Mouse (Mus musculus) right cerebral cortex, postnatal 36 days (tissue): ENCODE measurements around the gene Rsph6a.
"Not testable (repeated sequence)": the region's sequence is repeated elsewhere in the genome, so short reads cannot be mapped to it uniquely, and the experiment has no call there.

Experiments used
- DNase-seq, 2 experiments: peaks; one replicate each; pipeline ENCODE4 v3.0.0; 2022; ENCODE audit warnings: low spot score in 2 of 2, mixed read lengths in 1 of 2

Gene Rsph6a

DNA sequence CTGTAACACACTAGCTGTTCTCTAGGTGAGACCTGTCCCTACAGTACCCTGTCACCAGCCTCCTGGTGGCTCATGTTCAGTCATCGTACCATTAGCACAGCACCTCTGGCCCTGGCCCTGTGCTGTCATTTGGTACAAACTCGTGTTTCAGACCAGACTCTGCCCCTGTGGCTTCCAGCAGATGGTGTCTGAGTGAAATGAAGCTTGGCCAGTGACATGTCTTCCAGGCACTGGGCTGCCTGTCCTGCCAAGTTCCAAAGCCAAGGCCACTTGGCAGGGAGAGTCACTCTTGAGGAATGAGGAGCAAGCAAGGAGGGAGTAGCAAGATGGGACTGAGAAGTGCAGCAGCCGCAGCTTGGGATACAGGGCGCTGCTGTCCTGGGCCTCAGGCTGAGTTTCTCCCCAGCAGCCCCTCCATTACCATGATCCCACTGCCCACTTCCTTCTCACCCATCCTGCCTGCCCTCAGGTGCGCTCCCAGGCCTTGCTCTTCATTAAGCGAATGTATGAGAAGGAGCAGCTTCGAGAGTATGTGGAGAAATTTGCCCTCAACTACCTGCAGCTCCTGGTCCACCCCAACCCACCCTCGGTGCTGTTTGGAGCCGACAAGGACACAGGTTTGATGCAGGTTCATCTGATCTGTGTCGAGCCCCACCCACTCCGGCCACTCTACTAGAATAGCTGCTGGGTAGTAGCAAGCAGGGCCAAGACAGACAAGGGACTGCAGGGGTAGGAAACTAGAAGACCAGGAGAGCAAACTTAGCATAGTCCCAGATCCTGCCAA lies 8.0 kb upstream of the Rsph6a start:
- DNase-seq = no peak

DNA sequence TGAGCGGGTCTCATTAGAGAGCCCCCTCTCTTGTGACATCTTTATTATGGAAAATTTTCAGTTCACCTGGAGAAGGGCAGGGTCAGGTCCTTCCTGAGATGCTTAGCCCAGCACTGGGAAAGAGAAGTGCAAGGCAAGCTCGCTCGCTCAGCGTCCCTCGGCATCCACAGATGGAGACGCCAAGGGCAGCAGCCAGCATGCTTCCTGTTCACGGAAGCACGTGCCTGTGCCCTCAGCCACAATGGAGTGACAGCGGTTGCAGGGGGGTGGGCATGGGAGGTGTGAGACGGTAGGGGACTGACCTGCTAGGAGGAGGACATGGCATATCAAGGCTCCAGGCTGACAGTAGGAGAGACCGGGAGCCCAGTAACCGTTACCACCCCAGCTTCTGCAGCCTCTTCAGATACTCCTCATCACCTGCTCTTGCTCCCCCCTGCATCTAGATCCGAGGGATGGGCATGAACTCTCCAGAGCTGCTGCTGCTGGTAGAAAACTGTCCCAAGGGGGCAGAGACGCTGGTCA lies 6.4 kb upstream of the Rsph6a start:
- no peak for DNase-seq

DNA sequence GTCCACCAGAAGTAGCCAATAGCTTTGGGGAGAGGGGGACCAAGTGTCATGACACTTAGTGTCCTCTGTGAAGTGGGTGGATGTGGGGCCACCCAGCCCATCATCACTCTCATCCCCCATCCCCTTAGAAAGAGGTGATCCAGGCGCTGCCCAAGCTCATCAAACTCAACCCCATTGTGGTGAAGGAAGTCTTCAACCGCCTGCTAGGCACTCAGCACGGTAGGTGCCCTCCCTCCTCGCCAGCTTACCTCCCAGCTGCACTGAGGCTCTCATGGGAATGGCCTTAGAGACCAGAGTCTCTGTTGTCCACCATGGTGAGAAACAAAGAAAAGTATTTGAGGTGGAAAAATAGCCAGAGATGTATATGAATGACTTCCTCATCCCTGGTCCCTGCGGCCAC lies 5.2 kb upstream of the Rsph6a start:
- no peak for DNase-seq

DNA sequence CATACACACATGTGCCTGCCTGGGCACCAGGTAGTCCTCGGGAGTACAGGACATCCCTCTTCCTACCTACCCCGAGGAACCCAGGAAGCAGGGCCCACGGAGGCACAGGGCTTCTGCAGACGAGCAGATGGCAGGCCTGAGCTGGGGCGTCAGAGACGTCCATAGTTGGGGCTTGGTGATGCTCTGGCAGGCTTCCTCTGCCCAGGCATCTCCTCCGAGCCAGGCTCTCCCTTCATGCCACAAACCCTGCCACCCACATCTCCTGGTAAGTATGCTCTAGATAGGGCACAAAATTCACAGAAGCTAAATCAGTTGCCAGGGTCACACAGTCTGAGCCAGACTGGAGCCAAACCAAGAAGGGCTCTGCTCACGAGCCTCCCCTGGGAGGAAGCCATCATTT lies 4.3 kb upstream of the Rsph6a start:
- no peak for DNase-seq

DNA sequence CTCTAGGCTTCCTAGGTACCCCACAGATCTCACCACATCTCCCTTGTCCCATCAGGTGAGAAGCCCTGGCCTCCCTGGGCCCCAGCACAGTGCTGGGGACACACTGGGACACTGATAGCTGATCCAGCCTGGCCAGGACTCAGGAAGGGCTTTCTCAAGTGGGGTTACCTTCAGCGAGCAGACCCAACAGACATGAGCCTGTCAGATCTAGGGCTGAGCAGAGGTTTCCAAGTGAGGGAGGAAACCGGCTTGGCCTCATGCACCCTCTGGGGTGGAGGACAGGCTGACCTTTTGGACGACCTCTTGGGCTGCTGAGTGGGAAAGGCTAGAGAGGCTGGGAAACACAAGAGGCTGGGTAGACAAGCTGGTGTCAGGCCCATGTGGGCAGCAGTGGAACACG lies 3.3 kb upstream of the Rsph6a start:
- DNase-seq = no peak

DNA sequence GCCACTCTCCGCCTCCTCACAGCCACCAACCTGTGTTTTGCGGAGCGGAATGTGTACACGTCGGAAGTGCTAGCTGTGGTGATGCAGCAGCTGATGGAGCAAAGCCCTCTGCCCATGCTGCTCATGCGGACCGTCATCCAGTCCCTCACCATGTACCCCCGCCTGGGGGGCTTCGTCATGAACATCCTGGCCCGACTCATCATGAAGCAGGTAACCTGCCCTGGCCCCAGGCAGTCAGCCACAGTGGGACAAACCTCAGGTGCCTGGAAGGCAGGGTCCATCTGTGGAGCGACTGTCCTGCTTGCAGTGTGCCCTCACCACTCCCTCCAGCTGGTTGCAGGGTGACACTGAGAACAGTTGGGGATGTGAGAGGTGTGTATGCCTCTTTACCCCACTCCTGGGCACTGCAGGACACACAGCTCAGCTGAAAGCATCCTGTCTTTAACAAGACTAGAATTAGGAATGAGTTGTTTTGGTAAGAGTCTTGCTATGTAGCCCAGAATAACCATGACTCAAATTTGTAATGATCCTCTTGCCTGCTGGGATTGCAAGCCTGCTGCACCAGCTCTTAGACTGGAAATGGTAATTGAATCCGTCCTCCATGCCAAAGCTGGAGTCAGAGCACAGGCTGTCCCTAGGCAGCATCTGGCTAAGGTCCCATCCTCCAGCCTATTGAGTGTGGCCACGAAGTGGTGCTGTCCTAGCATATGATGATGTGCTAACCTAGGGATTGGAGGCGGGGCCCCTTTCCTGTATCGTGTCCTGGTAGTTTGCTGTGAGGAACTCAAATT lies 1.9 kb upstream of the Rsph6a start:
- DNase-seq = peak; percentile 65 to 79

DNA sequence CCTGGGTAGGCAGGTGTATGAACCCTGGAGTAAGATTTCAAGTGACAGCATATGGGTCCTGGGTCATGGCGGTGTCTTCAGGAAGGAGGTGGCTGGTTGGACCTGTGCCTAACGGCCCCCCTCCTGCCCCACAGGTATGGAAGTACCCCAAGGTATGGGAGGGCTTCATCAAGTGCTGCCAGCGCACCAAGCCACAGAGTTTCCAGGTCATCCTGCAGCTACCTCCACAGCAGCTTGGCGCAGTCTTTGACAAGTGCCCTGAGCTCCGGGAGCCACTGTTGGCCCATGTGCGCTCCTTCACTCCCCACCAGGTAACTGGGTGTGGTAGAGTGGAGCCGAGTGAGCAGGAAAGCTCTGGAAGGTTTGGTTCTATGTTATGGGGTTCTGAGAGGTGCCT lies 1.4 kb upstream of the Rsph6a start:
- DNase-seq = no peak

DNA sequence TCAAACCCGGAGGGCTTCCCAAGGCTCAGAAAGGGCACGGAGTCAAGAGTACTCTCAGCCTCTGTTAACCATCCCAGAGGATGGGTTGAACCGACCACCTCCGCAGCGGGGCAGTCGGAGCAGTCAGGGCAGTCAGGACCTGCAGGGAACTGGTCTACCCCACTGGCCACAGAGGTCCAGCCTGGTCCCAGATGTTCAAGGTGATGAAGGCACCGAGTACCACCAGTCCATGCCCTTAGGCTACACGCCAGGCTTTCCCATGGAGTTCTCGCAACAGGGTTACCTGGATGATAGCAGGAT lies 237 bp downstream of the Rsph6a start:
- DNase-seq = no peak

DNA sequence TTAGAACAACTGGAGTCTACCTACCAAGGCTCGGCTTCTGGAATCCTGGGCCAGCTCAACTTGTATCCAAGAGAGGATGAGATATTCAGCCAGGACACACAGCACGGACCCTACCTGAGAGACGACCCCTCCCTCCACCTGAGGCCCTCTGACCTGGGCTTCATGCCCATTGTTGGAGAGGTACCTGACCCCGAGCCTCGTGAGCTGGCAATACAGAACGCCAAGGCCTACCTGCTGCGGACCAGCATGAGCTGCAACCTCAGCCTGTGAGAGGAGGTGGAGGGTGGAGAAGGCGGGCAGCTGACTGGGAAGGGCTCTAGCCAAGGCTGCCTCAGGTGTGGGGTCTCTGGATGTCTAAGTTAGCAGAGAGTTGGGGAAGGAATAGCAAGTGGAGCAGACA lies 618 bp downstream of the Rsph6a start:
- DNase-seq = no peak

DNA sequence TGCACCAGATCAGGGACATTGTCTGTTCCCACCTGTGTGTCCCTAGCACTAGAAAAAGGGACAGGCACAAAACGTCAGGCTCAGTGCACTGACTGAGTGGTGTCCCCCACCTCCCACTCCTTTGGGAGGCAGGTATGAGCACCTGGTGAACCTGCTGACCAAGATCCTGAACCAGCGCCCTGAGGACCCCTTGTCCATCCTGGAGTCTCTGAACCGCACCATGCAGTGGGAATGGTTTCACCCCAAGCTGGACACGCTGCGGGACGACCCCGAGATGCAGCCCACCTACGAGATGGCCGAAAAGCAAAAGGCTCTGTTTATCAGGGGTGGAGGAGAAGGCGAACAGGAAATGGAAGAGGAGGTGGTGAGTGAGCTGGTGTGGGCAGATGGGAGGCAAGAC lies 2.9 kb downstream of the Rsph6a start:
- DNase-seq = no peak

DNA sequence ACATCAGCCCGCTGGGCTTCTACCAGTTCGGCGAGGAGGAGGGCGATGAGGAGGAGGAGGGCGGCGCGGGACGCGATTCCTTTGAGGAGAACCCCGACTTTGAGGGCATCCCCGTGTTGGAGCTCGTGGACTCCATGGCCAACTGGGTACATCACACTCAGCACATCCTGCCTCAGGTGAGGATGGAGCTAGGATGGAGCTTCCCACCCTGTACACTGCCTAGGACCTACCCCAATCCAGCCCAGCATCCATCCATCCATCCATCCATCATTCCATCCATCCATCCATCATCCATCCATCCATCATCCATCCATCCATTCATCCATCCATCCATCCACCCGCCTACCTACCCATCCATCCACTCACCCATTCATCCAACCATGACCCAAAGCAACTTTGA lies 11.4 kb downstream of the Rsph6a start:
- DNase-seq = no peak

DNA sequence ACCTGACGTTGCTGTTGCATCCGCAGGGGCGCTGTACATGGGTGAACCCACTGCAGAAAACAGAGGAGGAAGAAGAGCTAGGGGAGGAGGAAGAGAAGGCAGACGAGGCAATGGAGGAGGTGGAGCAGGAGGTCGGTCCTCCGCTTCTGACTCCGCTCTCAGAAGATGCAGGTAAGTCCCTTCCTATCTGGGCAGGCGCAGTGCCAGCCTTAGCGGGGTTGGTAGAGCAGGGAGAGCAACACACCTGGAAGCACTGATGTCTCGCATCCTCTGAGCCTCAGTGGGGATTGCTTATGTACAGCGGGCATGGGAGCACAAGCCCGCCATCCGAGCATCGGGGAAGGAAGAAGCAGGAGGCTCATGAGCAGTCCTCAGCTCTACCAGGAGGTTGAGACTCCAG lies 12.6 kb downstream of the Rsph6a start:
- no peak for DNase-seq

DNA sequence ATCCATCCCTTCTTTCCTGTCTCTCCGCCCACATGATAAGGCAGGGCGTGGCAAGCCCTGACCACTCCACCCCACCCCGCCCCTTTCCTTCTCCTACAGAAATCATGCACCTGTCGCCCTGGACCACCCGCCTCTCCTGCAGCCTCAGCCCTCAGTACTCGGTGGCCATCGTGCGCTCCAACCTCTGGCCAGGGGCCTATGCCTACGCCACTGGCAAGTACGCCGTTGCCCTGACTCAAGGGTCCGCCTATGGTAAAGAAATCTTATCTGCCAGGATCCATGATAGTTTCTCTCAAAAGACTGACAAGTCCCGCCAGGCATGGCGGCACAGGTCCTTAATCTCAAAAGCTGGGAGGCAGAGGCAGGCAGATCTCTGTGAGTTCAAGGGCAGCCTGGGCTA lies 13.4 kb downstream of the Rsph6a start:
- DNase-seq = no peak

DNA sequence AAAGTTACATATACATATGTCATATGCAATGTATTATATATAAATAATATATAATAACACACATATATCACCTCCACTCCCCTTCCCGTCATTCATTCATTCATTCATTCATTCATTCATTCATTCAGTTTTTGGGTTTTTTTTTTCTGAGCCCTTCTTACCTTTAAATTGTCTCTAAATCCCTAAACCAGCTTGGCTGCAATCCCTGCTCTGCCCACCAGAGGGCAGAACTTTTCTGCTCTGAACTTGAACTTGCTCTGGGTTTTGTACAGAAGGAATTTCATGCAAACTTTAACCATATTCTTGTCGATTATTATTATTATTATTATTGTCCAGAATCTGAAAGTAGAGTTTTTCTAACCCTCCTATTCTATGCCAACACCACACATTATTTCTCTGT lies 14.2 kb downstream of the Rsph6a start:
- DNase-seq = no peak

DNA sequence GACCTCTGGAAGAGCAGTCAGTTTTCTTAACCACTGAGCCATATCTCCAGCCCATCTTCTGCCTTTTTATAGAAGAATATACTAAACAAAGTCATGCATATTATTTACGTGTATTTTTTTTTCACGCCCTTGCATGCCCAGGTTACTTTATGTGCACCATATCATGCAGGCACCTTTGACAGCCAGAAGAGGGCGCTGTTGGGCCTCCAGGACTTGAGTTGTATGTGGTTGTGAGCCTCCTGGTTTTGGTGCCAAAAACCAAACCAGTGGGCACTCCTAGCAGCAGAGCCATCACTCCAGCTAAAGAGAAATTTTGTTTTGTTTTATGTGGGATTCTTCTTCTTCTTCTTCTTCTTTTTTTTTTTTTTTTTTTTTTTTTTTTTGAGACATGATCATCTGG lies 15.0 kb downstream of the Rsph6a start:
- no peak for DNase-seq

DNA sequence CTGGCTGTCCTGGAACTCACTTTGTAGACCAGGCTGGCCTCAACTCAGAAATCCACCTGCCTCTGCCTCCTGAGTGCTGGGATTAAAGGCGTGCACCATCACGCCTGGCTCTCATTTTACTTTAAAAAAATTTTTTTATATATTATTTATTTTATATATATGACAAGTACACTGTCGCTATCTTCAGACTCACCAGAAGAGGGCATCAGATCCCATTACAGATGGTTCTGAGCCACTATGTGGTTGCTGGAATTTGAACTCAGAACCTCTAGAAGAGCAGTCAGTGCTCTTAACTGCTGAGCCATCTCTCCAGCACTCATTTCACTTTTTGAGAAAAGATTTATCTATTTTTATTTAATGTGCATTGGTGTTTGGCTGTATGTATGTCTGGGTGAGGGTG lies 16.5 kb downstream of the Rsph6a start:
- DNase-seq = not testable (repeated sequence)

DNA sequence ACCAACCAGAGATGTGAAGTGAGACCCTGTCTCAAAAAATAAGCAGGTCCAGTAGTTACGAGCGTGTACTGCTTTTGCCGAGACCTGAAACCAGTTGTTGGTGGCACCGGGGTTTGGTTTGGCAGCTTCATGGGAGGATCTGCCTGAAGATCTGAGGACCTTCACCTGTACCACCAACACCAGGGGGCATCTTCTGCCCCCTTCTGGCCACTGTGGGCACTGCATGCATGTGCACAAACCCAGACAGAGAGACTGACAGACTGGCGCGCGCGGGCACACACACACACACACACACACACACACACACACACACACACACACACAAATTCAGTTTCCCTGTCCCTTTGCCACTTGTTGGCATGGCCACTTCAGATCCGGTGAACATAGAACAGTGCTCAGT lies 19.0 kb downstream of the Rsph6a start:
- DNase-seq = no peak

DNA sequence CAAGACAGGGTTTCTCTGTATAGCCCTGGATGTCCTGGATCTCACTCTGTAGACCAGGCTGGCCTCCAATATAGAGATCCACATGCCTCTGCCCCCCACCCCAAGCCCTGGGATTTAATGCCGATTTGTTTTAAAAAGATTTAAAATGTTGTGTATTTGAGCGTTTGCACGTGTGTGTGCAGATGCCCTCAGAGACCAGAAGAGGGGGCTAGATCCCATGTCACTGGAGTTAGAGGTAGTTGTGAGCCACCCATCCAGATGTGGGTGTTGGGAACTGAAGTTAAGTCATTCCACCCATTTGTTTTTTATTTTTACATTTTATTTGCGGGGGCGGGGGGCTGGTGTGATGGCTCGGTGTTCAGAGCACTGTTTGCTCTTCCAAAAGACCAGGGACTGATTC lies 20.0 kb downstream of the Rsph6a start:
- DNase-seq = no peak

DNA sequence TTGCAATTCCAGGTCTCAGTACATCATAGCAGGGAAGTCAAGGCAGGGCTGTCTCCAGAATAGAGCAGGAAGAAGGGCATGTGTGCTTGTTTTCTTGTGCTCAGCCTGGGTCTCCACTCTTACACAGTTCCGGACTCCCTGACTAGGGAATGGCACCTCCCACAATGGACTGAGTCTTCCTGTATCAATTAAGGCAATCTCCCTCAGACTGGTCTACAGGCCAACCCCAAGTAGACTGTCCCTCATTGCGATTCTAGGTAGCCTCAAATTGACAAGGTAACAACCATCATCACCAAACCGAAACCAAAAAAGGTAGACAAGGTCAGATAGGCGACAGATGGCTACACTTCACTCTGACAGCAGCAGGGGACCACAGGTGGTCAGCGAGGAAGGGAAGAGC lies 20.7 kb downstream of the Rsph6a start:
- no peak for DNase-seq

DNA sequence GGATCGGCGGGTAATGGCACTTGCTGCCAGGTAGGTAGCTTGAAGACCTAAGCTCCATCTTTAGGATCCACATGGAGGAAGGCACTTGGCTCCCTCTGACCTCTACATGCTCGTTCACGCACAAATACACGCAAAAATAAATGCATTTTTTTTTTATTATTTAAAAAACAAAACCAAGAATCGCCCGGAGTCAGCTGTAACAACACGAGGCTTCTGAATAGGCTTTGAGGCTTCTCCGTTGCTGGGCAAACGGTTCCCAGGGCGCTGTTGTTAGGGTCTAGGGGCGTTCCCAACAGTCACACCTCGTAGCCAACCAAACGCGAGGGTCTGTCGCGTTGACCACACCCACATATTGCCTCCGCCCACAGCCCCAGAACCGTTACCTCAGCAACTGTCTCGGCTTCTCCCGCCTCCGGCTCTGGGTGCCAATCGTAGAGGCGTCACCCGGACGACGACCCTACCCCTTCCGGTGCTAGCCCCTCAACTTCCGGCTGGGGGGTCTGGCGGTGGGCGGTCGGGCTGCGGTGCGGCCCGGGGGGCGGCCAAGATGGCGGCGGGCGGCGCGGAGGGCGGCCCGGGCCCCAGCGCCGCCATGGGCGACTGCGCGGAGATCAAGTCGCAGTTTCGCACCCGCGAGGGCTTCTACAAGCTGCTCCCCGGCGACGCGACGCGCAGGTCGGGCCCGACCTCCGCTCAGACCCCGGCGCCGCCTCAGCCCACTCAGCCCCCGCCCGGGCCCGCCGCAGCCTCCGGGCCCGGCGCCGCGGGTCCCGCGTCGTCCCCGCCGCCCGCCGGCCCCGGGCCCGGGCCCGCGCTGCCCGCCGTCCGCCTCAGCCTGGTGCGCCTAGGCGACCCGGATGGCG lies 21.5 kb downstream of the Rsph6a start, which contains the start of gene Dmwd:
Gene Dmwd (plus strand): TSS at position 505 of the 863 bp plus-strand sequence.
- DNase-seq = peak; percentile 97 to 98

DNA sequence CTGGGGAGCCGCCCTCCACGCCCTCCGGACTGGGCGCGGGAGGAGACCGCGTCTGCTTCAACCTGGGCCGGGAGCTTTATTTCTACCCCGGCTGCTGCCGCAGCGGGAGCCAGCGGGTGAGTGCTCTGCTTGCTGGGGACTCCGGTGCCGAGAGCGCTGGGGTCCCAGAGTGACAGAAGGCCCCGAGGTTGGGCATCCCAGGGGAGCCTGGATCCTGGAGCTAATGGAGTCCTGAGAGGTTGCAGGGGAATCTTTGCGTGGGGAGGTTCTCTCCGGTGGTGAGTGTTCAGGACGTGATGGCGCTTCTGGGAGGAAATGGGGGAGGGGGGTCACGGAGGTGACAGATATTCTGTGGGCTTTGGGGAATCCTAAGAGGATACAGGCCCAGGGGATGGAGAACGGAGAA lies 22.1 kb downstream of the Rsph6a start:
- no peak for DNase-seq

DNA sequence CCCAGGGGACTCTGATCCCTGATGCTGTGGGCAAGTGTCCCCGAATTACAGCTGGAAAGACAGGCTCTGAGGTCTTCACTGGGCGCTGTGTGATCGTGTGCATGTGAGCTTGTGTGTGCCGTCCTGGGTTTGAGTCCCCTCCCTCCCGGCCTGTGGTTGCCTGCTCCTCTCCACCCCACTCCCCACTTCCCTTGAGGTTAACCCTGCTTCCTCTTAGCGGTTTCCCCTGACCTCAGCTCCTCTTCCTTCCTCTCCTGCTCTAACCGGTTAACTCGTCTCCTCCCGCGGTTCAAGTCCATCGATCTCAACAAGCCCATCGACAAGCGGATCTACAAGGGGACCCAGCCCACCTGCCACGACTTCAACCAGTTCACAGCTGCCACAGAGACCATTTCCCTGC lies 23.3 kb downstream of the Rsph6a start:
- DNase-seq = no peak
